Mouse (Mus musculus) heart, postnatal 25 days (tissue): ENCODE measurements around the gene Zan. TPM values are rescaled to one million over a fixed set of nuclear protein-coding genes. Genes with fewer than 3 reads are reported as not detected.
A peak's percentile ranks its signal among the peaks of the same experiment; 100 is the strongest.

Source experiments
- DNase-seq: peaks from one replicate; pipeline ENCODE4 v3.0.0; 2022; ENCODE audit warnings: low spot score
- intact Hi-C: fragments of 180-260 bp; cut with DNase I; formaldehyde crosslinking; loops from one replicate; pipeline ENCODE4 v1.15.1; 2025
- total RNA-seq, 2 experiments: library from RNA; stranded (reverse); gene quantifications; 2 replicates each; pipeline ENCODE4 v1.2.3; 2021

Gene Zan
- not detected for total RNA-seq

DNA sequence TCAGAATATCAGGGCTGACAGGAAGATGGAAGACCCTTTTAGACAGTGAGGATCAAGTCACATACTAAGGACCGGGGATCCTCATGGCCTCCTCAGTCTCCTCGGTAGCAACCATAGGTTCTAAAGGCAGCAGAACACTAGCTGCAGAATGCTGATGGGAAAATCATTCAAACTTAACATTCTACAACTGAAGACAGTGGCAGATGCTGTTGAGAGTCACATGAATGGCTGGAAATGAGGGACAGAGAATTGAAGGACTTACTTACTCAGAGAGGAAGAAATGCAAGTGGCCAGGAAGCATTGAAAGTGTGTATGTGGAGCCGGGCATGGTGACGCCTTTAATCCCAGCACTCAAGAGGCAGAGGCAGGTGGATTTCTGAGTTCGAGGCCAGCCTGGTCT, at the start of gene Zan:
Gene Zan (minus strand): TSS at position 101 of the 400 bp plus-strand sequence.
- intact Hi-C loops = no loop called here
- DNase-seq = no peak

- intact Hi-C loops = no loop called here
- no peak for DNase-seq
Observed at GRCm38 (mm10) chr5:137526192-137526936, 49.5 kb upstream of the Zan start.

- intact Hi-C loops = no loop called here
Observed at GRCm38 (mm10) chr5:137525511-137525910, 48.6 kb upstream of the Zan start.

GRCm38 (mm10) chr5:137524671-137525070, 47.8 kb upstream of the Zan start:
- no peak for DNase-seq
- intact Hi-C loops = no loop called here

More at GRCm38 (mm10) chr5:137525511-137525910, 48.6 kb upstream of the Zan start:
- DNase-seq = no peak

- DNase-seq = no peak
- intact Hi-C loops = no loop called here
Observed at GRCm38 (mm10) chr5:137524251-137524515, 47.3 kb upstream of the Zan start.

GRCm38 (mm10) chr5:137523396-137524250, 46.8 kb upstream of the Zan start:
- intact Hi-C loops = no loop called here
- DNase-seq = no peak

DNA sequence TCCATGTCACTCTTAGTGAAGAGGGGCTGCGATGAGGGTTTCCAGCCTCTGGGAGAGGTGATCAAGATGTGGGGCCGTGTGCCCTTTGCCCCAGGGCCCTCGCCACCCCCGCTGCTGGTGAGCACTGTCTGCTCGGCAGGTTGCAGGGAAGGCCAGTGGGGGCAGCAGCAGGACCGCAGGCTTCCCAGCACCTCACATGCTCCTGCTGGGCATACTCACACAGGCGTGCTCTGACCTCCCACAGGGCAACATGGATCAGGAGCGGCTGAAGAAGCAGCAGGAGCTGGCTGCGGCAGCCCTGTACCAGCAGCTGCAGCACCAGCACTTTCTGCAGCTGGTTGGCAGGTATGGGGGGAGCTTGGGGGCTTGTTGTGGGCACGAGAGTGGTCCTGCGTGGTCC, 45.8 kb upstream of the Zan start:
- no peak for DNase-seq
- intact Hi-C loops = no loop called here

- intact Hi-C loops = no loop called here
- no peak for DNase-seq
Observed at GRCm38 (mm10) chr5:137521861-137522260, 45.0 kb upstream of the Zan start.

- no peak for DNase-seq
- intact Hi-C loops = loop anchor here (5.0 kb wide), 1 partner anchor 237 kb away; no protein-coding TSS in a partner anchor
Observed at GRCm38 (mm10) chr5:137519691-137520550, 43.1 kb upstream of the Zan start.

GRCm38 (mm10) chr5:137518436-137518835, 41.6 kb upstream of the Zan start, which contains the start of gene Gigyf1:
Gigyf1 (plus strand) TSS chr5:137518548.
- intact Hi-C loops = loop anchor here (5.0 kb wide), 1 partner anchor 239 kb away; no protein-coding TSS in a partner anchor
- DNase-seq = no peak

GRCm38 (mm10) chr5:137514811-137515210, 37.9 kb upstream of the Zan start:
- intact Hi-C loops = loop anchor here (5.0 kb wide), 2 partner anchors 137 to 242 kb away; no protein-coding TSS in a partner anchor
- DNase-seq = no peak

DNA sequence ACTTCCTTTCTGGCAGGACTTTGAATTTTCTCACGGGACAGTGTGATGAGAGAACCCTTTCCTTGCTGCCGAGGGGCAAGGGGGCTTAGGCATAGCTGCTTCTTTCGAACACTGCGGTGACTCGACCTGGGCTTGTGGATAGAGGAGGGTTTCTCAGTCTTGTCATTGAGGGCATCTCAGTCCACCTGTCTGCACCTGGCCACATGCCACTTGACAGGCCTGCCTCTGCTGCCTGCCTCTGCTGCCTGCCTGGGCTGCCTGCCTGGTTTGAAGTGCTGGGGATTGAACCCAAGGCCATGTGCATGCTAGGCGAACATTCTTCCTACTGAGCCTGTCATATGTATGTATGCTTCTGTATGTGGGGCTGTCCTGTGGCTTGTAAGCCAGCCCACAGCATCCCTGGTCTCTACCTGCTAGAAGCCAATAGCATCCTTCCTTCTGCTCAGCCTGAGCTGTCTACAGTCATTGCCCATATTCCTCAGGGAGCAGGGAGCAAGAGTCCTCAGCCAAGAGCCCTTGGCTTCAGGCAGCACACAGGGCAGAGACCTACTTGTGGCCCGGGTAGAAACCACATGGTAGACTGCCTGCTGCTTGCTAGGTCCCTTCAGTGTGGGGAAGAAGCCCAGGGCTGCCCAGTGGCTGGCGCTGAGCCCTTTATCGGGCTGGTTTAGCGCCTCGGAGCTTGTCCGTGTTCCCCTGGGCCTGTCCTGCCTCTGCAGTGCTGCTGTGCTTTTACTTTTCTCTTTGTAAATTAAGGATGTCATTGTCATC, 37.3 kb upstream of the Zan start:
- DNase-seq = no peak
- intact Hi-C loops = loop anchor here (5.0 kb wide), 1 partner anchor 138 kb away; no protein-coding TSS in a partner anchor

- intact Hi-C loops = loop anchor here (5.0 kb wide), 1 partner anchor 139 kb away; no protein-coding TSS in a partner anchor
- DNase-seq = no peak
Observed at GRCm38 (mm10) chr5:137512847-137513794, 36.3 kb upstream of the Zan start.

DNA sequence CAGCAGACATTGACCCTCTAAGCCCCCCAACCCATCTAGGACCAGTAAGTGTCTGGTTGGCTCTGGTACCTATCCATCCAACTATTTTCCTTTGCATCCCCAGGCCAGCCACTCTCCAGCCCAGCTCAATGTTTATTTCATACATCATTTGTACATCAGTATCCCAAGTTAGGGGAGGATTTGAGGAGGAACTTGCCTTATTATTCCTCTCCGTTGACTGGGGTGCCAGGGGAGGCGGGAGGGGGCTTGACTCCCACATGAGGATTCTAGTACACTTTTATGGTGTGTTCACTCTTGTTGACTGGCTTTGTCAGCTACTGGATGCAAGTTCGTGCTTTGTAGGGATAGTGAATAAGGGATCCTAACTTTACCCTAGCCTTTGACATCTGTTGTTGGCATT, 34.8 kb upstream of the Zan start:
- intact Hi-C loops = loop anchor here (5.0 kb wide), 1 partner anchor 141 kb away; no protein-coding TSS in a partner anchor
- no peak for DNase-seq

DNA sequence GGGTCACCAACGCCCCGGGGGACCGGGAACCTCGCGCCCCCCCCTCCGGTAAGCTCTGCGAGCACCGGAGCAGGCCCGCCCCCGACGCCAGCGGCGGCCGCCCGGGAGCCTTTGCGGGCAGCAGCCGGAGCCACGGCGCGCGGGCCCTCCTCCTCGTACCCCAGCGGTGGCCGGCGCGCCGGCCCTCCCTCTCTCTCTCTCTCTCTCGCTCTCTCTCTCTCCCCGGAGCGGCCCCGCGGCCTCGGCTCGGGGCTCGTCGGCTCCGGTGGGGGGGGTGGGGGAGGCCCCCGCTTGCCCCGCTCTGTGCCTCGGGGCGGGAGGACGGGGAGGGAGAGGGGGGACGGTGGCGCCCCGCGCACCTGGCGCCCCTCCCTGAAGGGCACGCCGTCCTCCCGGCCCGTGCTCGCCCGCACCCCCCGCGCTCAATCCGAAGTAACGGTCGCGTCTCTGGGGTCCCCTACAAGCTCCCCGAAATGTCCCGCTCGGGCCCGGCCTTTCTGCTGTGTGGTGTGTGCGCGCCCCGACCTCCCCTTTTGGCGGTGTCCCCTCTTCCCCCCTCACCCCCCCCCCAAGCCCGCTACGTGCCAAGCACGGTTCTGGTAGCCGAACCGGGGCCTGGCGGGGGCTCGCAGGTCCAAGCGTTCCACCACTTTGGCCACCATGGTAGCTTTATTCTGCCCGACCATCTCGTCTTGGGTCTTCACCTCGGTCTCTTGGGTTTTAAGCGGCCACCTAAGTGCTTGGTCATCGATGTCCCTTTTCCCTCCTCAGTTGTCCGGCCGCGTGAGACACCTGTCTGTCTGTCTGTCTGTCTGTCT, 33.9 kb upstream of the Zan start:
- intact Hi-C loops = loop anchor here (1.0 to 5.0 kb wide), 2 partner anchors 20 to 142 kb away; no protein-coding TSS in a partner anchor
- DNase-seq = no peak

- intact Hi-C loops = loop anchor here (1.0 to 5.0 kb wide), 2 partner anchors 20 to 142 kb away; no protein-coding TSS in a partner anchor
- DNase-seq = peak; percentile 73
Observed at GRCm38 (mm10) chr5:137510014-137510501, 33.2 kb upstream of the Zan start.

DNA sequence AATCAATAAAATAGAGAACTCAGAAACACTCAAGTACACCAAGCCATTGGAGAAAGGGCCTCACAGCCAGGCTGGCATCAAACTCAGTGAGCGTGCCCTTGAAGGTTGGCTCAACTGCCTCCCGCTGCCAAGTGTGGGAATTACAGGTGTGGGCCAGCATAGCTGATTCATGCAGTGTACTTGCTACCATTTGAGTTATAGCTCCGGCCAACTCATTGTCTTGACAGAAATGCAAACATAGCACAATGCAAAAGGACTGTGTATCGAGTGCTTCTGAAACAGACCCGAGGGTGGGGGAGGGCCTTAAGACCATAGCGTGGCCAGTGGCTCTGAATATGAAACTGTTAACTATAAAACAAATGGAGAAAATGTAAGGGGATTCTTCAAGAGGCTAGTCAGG, 27.2 kb upstream of the Zan start:
- intact Hi-C loops = loop anchor here (5.0 to 10.0 kb wide), 2 partner anchors 169 to 212 kb away; partner anchors contain the start of genes Slc12a9 and Ufsp1
- no peak for DNase-seq
